Mouse (Mus musculus) testis, postnatal 14 days (tissue): Measurements from ENCODE around the gene Mansc1.

Experiments used
- DNase-seq: peaks from one replicate; pipeline ENCODE4 v3.0.0; 2021; ENCODE audit warnings: low spot score

Gene Mansc1

DNA sequence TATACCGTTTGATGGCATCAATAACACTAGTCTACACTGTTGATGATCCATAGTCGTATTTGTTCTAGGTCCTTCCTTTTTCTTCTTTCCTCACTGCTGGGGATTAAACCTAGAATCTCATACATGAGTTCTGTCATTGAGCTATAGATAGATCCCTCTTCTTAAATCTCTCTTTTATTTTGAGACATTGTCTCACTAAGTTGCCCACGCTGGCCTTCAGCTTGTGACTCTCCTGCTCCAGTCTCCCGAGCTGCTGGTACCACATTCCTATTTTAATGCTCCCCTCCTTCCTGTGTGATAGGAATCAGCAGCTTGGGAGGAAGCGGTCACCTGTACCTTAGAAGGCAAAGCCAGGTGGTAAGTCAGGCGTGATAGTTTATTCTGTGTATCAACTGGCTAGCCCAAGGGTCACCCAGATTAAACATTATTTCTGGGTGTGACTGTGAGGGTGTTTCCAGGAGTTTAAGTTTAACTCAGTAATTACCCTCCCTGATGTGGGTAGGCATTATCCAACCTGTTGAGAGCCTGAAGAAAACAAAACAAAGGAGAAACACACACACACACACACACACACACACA, 34.5 kb downstream of the Mansc1 start:
- DNase-seq, result no peak

DNA sequence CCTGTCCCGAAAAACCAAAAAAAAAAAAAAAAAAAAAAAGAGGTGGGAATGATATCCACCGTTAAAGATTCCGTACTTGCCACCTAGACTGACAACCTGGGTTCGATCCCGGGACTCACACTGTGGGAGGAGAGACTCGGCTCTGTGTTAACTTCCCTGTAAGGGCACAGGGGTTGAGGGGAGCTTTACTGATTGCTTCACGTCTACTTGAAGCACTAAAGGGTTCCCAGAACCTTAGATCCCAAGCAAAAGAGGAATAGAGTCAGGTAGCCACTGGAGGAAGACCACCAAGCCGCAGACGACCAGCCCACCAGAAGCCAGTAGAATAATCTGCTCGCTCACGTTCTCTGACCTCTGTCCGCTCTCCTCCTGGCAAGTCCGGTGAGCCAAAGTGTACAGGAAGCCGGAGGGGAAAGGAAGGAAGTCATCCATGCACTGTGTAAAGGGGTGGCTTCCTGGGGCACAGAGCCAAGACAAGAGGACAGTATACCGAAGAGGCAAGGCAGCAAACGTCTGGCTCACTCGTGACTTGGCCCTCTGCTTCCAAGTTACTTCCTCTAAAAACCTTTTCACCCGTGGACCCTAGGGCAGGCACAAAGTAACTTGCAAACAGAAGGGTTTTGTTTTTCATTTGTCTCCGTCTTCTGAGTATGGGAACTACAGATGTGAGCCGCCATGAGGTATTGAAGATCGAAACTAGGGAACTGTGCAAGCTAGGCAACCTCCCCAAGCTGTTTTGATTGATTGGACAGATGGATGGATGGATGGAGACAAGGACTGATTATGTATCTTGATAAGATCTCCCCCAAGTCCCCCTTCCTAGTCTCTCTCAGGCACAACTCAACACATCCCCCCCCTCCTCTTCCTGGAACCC, 37.5 kb downstream of the Mansc1 start:
- DNase-seq, result no peak

DNA sequence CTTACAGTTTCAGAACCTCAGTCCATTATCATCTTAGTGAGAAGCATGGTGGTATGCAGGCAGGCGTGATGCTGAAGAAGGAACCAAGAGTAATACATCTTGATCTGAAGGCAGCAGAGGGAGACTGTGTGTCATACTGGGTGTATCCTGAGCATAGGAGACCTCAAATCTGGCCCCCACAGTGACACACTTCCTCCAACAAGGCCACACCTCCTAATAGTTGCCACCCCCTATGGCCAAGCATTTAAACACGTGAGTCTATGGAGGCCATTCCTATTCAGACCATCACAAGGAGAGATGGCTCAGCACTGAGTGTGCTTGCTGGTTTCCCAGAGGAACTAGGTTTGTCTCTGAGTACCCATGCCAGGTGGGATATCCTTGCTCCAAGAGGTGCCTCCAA, 40.7 kb downstream of the Mansc1 start:
- no peak for DNase-seq

DNA sequence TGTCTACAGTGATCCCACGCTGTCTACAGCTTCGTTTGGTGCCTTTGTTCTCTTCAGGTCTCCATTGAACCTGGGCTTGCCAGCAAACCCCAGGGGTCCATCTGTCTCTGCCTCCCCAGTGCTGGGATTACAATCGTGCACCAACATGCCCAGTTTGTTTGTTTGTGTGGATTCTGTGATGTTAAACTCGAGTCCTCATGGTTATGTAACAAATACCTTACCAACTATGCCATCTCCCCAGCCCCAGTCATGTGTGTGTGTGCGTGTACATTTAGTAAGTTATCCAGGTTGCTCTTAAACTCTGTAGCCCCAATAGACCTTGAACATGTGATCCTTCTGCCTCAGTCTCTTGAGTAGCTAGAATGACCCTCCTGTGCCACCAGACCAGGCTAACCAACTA, 46.0 kb downstream of the Mansc1 start:
- DNase-seq, result no peak

DNA sequence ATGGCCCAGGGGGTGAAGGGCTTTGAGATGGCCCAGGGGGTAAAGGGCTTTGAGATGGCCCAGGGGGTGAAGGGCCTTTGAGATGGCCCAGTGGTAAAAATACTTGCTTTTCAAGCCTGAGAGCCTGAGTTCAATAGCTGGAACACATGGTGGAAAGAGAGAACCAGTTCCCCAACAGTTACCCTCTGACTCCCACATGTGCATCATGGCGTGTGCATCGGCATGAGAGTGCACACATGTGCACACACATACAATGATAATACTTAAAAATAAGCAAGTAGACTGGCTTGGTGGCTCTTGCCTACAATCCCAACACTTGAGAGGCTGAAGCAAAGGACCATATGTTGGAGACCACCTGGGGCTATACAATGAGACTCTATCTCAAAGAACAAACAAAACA, 47.7 kb downstream of the Mansc1 start:
- DNase-seq, result no peak

DNA sequence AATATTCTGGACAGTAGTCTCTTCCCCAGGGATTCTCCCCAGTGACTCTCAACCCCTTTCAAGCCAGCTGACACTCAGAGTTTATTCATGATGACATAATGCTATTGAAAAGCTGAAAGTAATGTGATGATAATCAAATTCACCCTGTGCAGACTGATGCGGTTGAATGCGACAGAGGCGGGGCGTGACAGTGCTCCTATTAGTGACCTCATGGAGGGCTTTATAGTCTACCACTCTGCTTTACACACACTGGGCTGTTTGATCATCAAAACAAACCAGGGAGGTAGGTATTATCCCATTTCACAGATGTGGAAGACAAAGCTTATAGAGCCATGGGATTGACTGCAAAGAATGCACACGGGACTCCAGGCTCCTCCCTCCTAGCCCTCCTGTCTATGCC, 50.2 kb downstream of the Mansc1 start:
- no peak for DNase-seq

DNA sequence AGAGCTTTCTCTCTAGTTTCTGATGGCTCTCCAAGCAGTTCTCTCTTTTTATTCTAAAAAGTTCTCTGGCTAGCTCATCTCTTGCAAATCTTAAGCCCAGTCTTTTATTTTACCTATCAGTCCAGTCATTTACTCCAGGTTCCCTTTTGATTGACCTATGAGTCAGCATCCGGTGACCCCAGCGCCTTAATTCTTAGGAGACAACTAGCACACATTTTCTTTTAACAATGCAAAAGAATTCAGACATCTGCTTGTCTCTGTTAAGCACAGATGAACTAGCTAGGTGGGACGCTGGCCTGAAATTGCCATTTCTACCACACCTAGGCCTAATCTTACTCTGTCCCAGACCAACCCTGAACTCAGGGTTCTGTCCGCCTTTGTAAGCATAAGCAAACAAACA, 52.8 kb downstream of the Mansc1 start:
- DNase-seq, result no peak

DNA sequence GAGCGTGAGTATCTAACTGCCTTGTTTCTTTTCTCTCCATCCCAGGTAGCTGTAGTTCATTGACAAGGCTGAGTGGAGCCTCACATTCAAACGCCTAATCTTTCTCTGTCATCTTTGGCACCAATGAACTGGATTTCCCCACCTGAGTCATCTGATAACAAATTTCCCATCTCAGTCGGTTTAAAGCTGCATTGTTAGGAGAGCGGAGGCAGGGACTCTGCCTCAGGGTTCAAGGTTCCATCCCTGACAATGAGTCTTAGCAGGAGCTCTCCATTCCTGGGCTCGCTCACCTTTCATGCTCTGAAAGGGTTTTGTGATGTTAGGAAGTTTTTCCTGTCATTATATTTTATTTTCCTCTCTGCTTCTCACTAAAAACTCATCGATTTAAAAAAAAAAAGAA, 54.2 kb downstream of the Mansc1 start:
- no peak for DNase-seq

DNA sequence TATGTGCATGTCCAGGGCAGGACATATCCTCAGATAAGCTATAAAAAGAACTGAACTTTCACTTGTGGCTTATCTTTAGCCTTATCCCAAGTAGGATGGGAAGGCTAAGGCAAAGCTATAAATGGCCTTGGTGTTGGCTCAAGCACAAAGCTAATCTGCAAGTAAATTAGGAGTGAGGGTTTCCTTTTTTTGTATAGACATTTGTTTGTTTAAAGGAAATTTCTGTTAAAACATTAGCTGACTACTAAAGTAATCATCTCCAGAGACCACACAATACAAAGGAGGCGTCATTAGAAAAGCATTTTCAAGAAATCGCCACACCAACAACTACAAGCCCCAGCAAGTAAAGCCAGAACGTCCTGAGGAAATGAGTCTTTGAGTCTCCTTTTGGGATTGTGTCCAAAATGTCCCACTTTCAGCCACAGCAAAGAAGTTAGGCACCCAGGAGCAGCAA, 57.0 kb downstream of the Mansc1 start:
- DNase-seq, result no peak

DNA sequence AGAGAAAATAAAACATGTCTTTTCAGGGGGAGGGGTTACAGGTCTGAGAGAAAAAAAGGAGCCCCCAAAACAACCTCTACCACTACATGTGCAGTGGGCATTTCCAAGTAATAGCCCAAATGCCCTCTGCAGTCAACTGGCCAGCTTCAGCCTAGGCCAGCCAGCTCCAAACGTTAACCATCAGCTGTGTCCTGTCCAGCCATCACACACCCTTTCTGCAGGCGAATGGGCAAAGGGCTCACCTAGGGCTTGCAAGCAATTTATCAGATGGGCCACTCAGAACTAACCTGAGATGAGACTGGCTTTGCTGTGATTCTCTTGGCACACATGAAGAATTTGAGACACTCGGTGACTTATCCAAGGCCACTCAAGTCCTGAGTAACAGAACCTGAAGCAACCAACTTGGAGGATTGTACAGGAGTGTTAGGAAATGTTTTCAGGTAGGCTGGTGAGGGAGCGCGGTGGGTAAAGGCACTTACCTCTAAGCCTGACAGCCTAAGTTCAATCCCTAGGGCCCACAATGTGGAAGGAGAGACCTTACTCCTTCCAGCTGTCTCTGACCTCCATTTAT, 64.2 kb downstream of the Mansc1 start:
- DNase-seq, result no peak

DNA sequence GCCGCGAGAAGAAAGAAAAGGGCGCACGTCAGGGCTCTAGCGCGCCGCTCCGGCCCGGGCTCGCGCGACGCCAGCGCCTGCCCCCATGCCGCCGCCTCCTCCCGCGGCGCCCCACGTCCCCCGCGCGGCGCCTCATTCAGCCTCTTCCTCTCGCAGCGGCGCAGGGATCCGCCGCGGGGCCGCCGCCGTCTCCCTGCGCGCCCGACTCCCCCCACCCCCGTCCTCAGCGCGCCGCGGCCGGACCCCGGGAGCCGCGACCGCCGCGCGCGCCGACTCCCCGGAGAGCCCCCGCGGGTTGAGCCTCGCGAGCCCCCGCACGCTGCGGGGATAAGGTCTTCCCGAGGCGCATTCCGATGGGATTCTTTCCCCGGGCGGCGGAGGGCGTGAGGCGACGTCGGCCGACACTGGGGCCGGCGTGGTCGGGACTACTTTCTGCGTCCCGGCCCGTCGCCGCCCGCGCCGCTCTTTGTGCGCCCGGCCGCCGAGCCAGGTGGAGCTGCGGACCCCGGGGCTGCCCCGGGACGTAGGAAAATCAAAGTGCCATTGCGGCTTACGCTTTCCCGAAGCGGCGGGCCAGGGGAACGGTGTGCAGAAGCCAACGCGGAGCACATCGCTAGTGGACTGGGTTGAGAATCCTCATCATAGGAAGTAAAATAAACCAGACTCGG, 65.3 kb downstream of the Mansc1 start, which contains the start of gene Lrp6:
Gene Lrp6, minus strand, starts transcription at position 148 of the 668 bp plus-strand sequence.
- peak; percentile 87 for DNase-seq

DNA sequence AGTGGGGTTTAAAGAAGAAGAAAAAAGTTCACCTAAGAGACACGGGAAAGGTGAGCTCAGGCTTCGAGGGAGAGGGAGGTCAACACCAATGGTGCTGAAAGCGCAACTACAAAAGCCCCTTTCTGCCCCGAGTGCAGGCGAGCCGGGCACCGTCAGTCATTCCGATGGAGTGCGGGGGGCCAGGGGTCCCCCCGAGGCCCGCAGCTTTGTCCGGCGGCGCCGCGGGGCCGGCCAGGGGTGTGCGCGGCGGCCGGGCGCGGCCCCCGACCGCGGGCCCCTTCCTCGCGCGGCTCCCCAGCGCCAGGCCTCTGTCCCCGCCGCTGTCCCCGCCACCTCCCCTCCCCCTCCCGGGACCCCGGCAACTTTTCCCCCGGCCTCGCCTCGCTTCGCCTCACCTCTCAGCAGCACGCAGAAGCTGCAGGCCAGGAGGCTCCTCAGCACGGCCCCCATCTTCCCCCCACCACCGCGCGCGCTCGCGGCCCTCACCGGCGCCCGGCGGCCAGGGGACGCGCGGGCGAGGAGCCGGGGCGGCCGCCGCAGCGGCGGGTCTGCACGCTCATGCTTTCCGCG, 66.0 kb downstream of the Mansc1 start:
- peak; percentile 42 for DNase-seq

DNA sequence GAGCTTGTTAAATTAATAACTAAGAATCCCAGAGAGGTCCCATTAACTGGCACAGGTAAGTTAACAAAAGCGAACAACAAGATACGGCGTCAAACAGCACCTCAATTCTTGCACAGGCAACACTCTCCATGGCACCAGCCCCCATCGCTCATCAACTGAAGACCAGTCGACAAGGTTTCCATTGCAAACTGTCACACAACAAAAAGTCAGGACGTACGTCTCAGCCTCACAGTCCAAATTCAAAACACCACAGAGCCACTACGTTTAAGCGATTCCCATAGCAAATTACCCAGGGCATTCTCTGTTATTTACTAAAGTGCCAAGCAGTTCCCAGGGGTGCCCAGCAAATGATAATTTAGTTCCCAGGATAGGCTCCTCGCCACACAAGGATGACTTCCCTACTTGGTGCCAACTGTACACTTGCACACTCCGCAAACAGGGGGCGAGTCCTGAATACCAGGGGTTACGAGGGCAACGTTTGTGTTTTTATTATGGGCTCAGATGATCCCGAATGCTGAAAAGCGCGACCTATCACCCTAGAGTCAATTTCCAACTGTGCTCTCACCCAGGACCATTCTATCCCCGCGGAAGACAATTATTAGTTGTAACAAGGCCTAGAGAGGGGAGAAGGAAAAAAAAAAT, 66.6 kb downstream of the Mansc1 start:
- DNase-seq, result no peak

DNA sequence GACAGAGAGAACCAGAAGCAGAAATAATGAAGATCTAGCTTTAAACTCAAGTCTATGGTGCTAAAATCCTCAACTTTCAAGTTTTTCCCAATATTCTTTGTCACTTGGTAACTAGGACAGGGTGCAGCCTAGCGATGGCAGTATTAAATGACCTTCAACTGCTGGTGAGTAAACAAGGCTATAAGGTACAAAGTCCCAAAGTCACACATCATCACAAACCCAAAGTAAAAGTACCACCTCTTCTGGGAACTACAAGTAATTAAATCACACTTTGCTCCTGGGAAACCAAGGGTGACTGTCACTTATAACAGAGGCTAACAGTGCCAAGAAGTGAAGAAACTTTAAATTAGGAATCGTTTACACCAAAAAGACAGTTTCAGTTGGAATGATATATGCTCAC, 67.7 kb downstream of the Mansc1 start:
- DNase-seq, result no peak

DNA sequence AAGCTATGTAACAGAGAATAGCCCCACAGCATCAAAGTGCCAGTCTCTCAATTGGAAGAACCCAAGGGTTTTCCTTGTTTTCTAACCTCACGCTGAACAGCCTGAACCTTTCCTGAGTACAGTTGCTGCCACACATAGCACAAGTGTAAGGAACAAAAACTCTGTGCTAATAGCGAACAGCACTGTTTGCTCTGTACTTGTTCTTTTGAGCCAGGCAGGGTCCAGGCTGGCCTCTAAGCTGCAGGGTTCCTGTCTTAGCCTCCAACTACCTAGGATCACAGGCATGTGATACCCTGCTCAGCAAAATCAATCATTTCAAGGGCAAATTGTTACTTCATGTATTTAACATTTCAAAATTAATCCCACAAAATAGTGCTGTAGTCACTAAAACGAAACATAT, 72.7 kb downstream of the Mansc1 start:
- DNase-seq, result no peak
